Mouse (Mus musculus) CH12.LX (cell line): Measurements from ENCODE around the gene Zfp36l3. TPM values are rescaled to one million over a fixed set of nuclear protein-coding genes. Genes with fewer than 3 reads are reported as not detected.
"Not testable (repeated sequence)": the region's sequence is repeated elsewhere in the genome, so short reads cannot be mapped to it uniquely, and the experiment has no call there.

Experiments used
- DNase-seq: peaks from one replicate; pipeline ENCODE4 v3.0.0-alpha.2; 2013; ENCODE audit errors: extremely low read depth
- H3K27ac ChIP-seq: 2 replicates; pipeline ENCODE4 v1.5.1; 2012; ENCODE audit warnings: low read depth, mild to moderate bottlenecking, control low read depth, moderate library complexity; ENCODE audit not compliant: insufficient read depth
- H3K27me3 ChIP-seq: replicated peaks from 2 replicates; pipeline ENCODE3; 2012; ENCODE audit warnings: inconsistent platforms
- H3K36me3 ChIP-seq, 2 experiments: replicated peaks in 1 of 2; 2 replicates each; pipeline versions ENCODE3 to v1.6.1; 2012; ENCODE audit warnings: inconsistent platforms in 1 of 2, low read length in 1 of 2, mild to moderate bottlenecking in 1 of 2, mixed read lengths in 1 of 2, moderate library complexity in 1 of 2; ENCODE audit not compliant: control insufficient read depth in 1 of 2, insufficient read depth in 1 of 2
- H3K4me1 ChIP-seq, 2 experiments: 2 replicates each; pipeline ENCODE4 v1.6.1; 2012; ENCODE audit warnings: inconsistent platforms in 1 of 2, moderate library complexity in 1 of 2; ENCODE audit not compliant: insufficient read depth in 2 of 2, control insufficient read depth in 1 of 2
- H3K4me2 ChIP-seq: 2 replicates; pipeline ENCODE4 v1.6.1; 2012; ENCODE audit warnings: low read depth, mild to moderate bottlenecking, control low read depth; ENCODE audit not compliant: poor library complexity, insufficient read depth, severe bottlenecking
- H3K4me3 ChIP-seq, 3 experiments: fragments of 150-350 bp in 1 of 3; sonication (generic) in 1 of 3; replicated peaks in 1 of 3; 2 replicates each; pipeline versions ENCODE3 to v1.5.1; 2011 to 2012; ENCODE audit warnings: low read depth in 2 of 3, low read length in 2 of 3, mild to moderate bottlenecking in 2 of 3, moderate library complexity in 2 of 3, control low read depth in 1 of 3, improper control_type of control experiment in 1 of 3, inconsistent platforms in 1 of 3, mixed read lengths in 1 of 3; ENCODE audit not compliant: poor library complexity in 1 of 3
- H3K79me2 ChIP-seq: replicated peaks from 2 replicates; pipeline ENCODE4 v1.6.1; 2012; ENCODE audit warnings: mild to moderate bottlenecking, moderate library complexity; ENCODE audit not compliant: control insufficient read depth, poor library complexity, insufficient read depth, severe bottlenecking; ENCODE audit errors: extremely low read depth
- H3K9ac ChIP-seq: 2 replicates; pipeline ENCODE4 v1.6.1; 2012; ENCODE audit warnings: low read depth, mild to moderate bottlenecking, control low read depth, moderate library complexity; ENCODE audit not compliant: insufficient read depth
- H3K9me3 ChIP-seq: replicated peaks from 2 replicates; pipeline ENCODE3; 2012; ENCODE audit warnings: low read length, inconsistent platforms, mixed read lengths
- BHLHE40 ChIP-seq: IDR thresholded peaks from 2 replicates; pipeline ENCODE4 v1.6.1; 2011; ENCODE audit warnings: mild to moderate bottlenecking, low read depth, low read length, improper control_type of control experiment
- CTCF ChIP-seq, 2 experiments: IDR thresholded peaks in 1 of 2; conservative IDR thresholded peaks in 1 of 2; 2 replicates each; pipeline ENCODE4 v1.5.1; 2011 to 2012; ENCODE audit warnings: low read depth in 2 of 2, low read length in 2 of 2, improper control_type of control experiment in 1 of 2, inconsistent platforms in 1 of 2, mild to moderate bottlenecking in 1 of 2, moderate library complexity in 1 of 2
- E2F4 ChIP-seq: IDR thresholded peaks from 2 replicates; pipeline ENCODE4 v1.6.1; 2011; ENCODE audit warnings: low read depth, low read length, improper control_type of control experiment; ENCODE audit not compliant: insufficient replicate concordance
- EP300 ChIP-seq: IDR thresholded peaks from 2 replicates; pipeline ENCODE4 v1.6.1; 2011; ENCODE audit warnings: low read length, improper control_type of control experiment
- HCFC1 ChIP-seq: IDR thresholded peaks from 2 replicates; pipeline ENCODE4 v1.6.1; 2012; ENCODE audit warnings: low read depth, mild to moderate bottlenecking, inconsistent platforms, low read length, improper control_type of control experiment
- IRF4 ChIP-seq: IDR thresholded peaks from 2 replicates; pipeline ENCODE4 v1.6.1; 2014; ENCODE audit warnings: low read depth, mild to moderate bottlenecking, inconsistent platforms, low read length, improper control_type of control experiment
- JUND ChIP-seq: conservative IDR thresholded peaks from 2 replicates; pipeline ENCODE4 v1.6.1; 2011; ENCODE audit warnings: low read depth, low read length, improper control_type of control experiment
- MAX ChIP-seq: IDR thresholded peaks from 2 replicates; pipeline ENCODE4 v1.6.1; 2011; ENCODE audit warnings: low read length, improper control_type of control experiment
- MAZ ChIP-seq: IDR thresholded peaks from 2 replicates; pipeline ENCODE4 v1.6.1; 2012; ENCODE audit warnings: low read depth, mild to moderate bottlenecking, inconsistent platforms, low read length, improper control_type of control experiment, moderate library complexity
- MYC ChIP-seq: IDR thresholded peaks from 2 replicates; pipeline ENCODE4 v1.6.1; 2011; ENCODE audit warnings: low read depth, mild to moderate bottlenecking, improper control_type of control experiment, low read length
- NELFE ChIP-seq: IDR thresholded peaks from 2 replicates; pipeline ENCODE4 v1.6.1; 2011; ENCODE audit warnings: low read depth, low read length, improper control_type of control experiment
- NRF1 ChIP-seq: IDR thresholded peaks from 2 replicates; pipeline ENCODE4 v1.6.1; 2014; ENCODE audit warnings: low read depth, mild to moderate bottlenecking, inconsistent platforms, low read length, improper control_type of control experiment, moderate library complexity
- PAX5 ChIP-seq: IDR thresholded peaks from 2 replicates; pipeline ENCODE4 v1.6.1; 2012; ENCODE audit warnings: low read length, inconsistent platforms, mixed read lengths
- POLR2A ChIP-seq: IDR thresholded peaks from 2 replicates; pipeline ENCODE4 v1.6.1; 2011; ENCODE audit warnings: low read depth, mild to moderate bottlenecking, improper control_type of control experiment, low read length
- RAD21 ChIP-seq: IDR thresholded peaks from 2 replicates; pipeline ENCODE4 v1.6.1; 2011; ENCODE audit warnings: low read depth, mild to moderate bottlenecking, low read length, improper control_type of control experiment, moderate library complexity
- RCOR1 ChIP-seq: conservative IDR thresholded peaks from 2 replicates; pipeline ENCODE4 v1.6.1; 2012; ENCODE audit warnings: low read depth, mild to moderate bottlenecking, inconsistent platforms, low read length, improper control_type of control experiment
- SMC3 ChIP-seq: IDR thresholded peaks from 2 replicates; pipeline ENCODE4 v1.6.1; 2011; ENCODE audit warnings: low read depth, low read length, improper control_type of control experiment
- TBP ChIP-seq: conservative IDR thresholded peaks from 2 replicates; pipeline ENCODE4 v1.6.1; 2011; ENCODE audit warnings: low read depth, low read length, improper control_type of control experiment
- UBTF ChIP-seq: IDR thresholded peaks from 2 replicates; pipeline ENCODE4 v1.6.1; 2012; ENCODE audit warnings: low read depth, mild to moderate bottlenecking, inconsistent platforms, low read length, improper control_type of control experiment, moderate library complexity
- USF1 ChIP-seq: IDR thresholded peaks from 2 replicates; pipeline ENCODE4 v1.6.1; 2014; ENCODE audit warnings: low read depth, mild to moderate bottlenecking, inconsistent platforms, low read length, improper control_type of control experiment
- USF2 ChIP-seq: conservative IDR thresholded peaks from 2 replicates; pipeline ENCODE4 v1.6.1; 2011; ENCODE audit warnings: low read depth, low read length, improper control_type of control experiment
- ZC3H11A ChIP-seq: IDR thresholded peaks from 2 replicates; pipeline ENCODE4 v1.6.1; 2012; ENCODE audit warnings: low read depth, mild to moderate bottlenecking, inconsistent platforms, low read length, improper control_type of control experiment
- ZKSCAN1 ChIP-seq: IDR thresholded peaks from 2 replicates; pipeline ENCODE4 v1.6.1; 2012; ENCODE audit warnings: low read depth, inconsistent platforms, low read length, improper control_type of control experiment, borderline replicate concordance
- ZNF384 ChIP-seq: IDR thresholded peaks from 2 replicates; pipeline ENCODE4 v1.6.1; 2012; ENCODE audit warnings: low read depth, low read length, improper control_type of control experiment, inconsistent platforms
- dilution Hi-C: fragments of 300-500 bp; cut with MboI; formaldehyde crosslinking; loops from 2 replicates; pipeline ENCODE4 v1.14.3; 2020; ENCODE audit warnings: low sequenced_read_pairs; ENCODE audit not compliant: extremely low pct_unique_long_range_greater_than_20kb, extremely low pct_ligation_motif_present
- in situ Hi-C: fragments of 300-500 bp; cut with MboI; formaldehyde crosslinking; loops from 3 replicates; pipeline ENCODE4 v1.14.3; 2019; ENCODE audit warnings: low sequenced_read_pairs, low pct_ligation_motif_present, low pct_unique_long_range_greater_than_20kb, mixed read lengths
- polyA plus RNA-seq: library from polyadenylated mRNA; unstranded; fragments of >175 nt; gene quantifications from 2 replicates; pipeline ENCODE4 v1.2.1, GENCODE M21; 2012; ENCODE audit warnings: low read depth; ENCODE audit not compliant: insufficient read length
- total RNA-seq, 2 experiments: library from RNA; depleted of rRNA; stranded (reverse); fragments of 300-350 nt in 1 of 2; fragments of >200 nt in 1 of 2; gene quantifications; 2 replicates each; pipeline ENCODE4 v1.2.3; 2012 to 2014

The Zfp36l3 gene
- total RNA-seq (2012; rRNA removed) (not detected in 2 replicates), total RNA-seq (2014; rRNA removed) (not detected in 2 replicates), polyA plus RNA-seq (not detected in 2 replicates)

DNA sequence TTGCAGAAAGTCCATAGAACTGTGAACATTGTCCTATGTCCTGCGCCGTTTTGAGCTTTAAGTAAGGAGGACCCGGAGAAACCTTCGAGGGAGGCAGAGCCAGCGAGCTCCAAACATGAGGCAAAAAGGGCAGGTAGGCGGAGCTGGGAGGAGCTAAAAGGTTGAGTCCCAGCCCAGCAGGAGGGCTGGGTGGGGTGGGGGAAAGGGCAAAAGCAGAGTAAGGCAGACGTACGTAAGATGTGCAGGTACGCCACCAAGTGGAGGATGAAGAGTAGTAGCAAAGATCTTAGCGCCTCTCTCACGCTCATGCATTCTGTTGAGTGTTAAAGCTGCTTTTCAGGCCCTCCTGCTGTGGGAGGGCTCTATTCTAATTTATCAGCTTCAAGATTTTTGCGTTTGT, at the start of gene Zfp36l3:
Gene Zfp36l3 (minus strand): TSS at position 119 of the 400 bp plus-strand sequence.
- dilution Hi-C loops (no loop called here), in situ Hi-C loops (no loop called here)

GRCm38 (mm10) chrX:53799074-53799473, 22.9 kb upstream of the Zfp36l3 start:
- in situ Hi-C loops (no loop called here), dilution Hi-C loops (no loop called here)
- Histone ChIP-seq H3K79me2 (no peaks in the 10 kb centered on the region), H3K4me3 (no peak overlapping the region), H3K27ac (no peak overlapping the region), H3K9me3 (no peaks in the 10 kb centered on the region), H3K27me3 (no peaks in the 10 kb centered on the region), H3K36me3 (no peaks in the 10 kb centered on the region), H3K4me2 (no peak overlapping the region), H3K9ac (no peak overlapping the region), H3K4me1 (no peaks in the 10 kb centered on the region)
- DNase-seq = peak; percentile 2
- TF ChIP-seq ZNF384 (no peak), NELFE (no peak), RAD21 (no peak; the same call in none of the 2 replicates), USF1 (no peak), JUND (no peak), CTCF (conservative IDR thresholded peaks at IDR 0.05 in 1 of 2, IDR thresholded peaks at IDR 0.05 in 1 of 2; ENCODE audit: low read depth in 2 of 2, low read length in 2 of 2) (no peak), ZC3H11A (no peak), UBTF (no peak), ZKSCAN1 (no peak)

More for the DNA sequence above, at the start of gene Zfp36l3:
- Histone ChIP-seq H3K9me3 (no peaks in the 10 kb centered on the region), H3K4me1 (no peaks in the 10 kb centered on the region), H3K4me3 (no peak within 1 kb of the TSS), H3K79me2 (no peaks in the 10 kb centered on the region), H3K4me2 (no peak within 1 kb of the TSS), H3K27ac (no peak within 1 kb of the TSS), H3K36me3 (no peaks in the 10 kb centered on the region), H3K27me3 (no peaks in the 10 kb centered on the region), H3K9ac (no peak within 1 kb of the TSS)
- DNase-seq = no peak
- TF ChIP-seq CTCF (conservative IDR thresholded peaks at IDR 0.05 in 1 of 2, IDR thresholded peaks at IDR 0.05 in 1 of 2; ENCODE audit: low read depth in 2 of 2, low read length in 2 of 2) (no peak), BHLHE40 (no peak), TBP (no peak), NRF1 (no peak), USF1 (no peak), RCOR1 (no peak), E2F4 (no peak), MYC (no peak), IRF4 (no peak), HCFC1 (no peak), SMC3 (no peak), MAX (no peak), USF2 (no peak), PAX5 (no peak), MAZ (no peak), EP300 (no peak), POLR2A (no peak)

DNA sequence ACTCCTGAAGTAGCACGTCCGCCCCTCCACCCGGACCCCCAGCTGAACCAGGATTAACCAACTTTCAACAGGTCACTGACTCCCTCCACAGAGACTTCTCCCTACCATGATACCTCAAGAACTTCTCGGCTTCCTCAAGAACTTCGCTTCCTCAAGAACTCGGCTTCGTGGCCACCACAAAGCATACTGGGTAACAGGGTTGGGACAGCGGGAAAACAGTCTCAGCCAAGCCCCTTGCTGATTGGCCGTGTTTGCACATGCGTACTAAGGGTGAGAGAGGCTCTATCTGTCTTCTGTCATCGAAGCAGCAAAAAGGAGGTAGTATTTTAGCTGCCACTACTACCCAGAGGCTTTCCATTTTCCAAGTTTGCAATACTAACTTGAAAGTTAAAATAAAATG, 21.3 kb upstream of the Zfp36l3 start, which contains the start of gene Xlr:
Gene Xlr (minus strand): TSS at position 188 of the 400 bp plus-strand sequence.
- H3K36me3 ChIP-seq, H3K4me2 ChIP-seq, H3K9ac ChIP-seq, H3K79me2 ChIP-seq, in situ Hi-C loops, H3K9me3 ChIP-seq, H3K4me3 ChIP-seq, dilution Hi-C loops, H3K4me1 ChIP-seq, H3K27me3 ChIP-seq, H3K27ac ChIP-seq: not testable (repeated sequence)
- DNase-seq = peak; percentile 4
